Mouse (Mus musculus) B cell, adult 62 days (primary cell): ENCODE measurements around the gene L3mbtl4. TPM values are rescaled to one million over a fixed set of nuclear protein-coding genes. Genes with fewer than 3 reads are reported as not detected.

Source experiments
- total RNA-seq: library from RNA; stranded (reverse); gene quantifications from 4 replicates; pipeline ENCODE4 v1.2.4, GENCODE M21; 2023

The L3mbtl4 gene
- total RNA-seq, result not detected in 4 replicates

GRCm38 (mm10) chr17:68273527-68273926, at the start of gene L3mbtl4:
TSS of gene L3mbtl4 (plus strand) at chr17:68273797.

DNA sequence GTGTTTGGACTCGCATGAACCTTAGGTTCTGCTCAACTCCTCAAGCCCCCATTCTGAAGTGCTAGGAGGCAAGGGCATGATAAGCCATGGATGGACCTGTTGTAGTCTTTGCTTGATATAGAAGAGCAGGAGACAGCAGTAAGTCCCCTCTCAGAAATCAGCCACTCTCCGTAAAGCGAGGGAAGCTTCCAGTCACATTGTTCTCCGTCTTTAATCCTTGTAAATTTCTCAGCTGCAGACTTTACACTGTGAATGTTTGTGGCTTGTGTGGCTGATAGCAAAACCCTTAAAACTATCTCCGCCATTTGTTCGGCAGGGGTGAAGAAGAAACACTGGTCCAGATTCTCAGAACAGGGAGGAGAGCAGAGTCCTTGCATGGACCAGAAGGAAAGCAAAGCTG, 552.7 kb downstream of the L3mbtl4 start, which contains the start of gene Tmem200c:
Tmem200c (plus strand) TSS at position 301 of the 400 bp plus-strand sequence.

